Mouse (Mus musculus) limb, embryonic 14.5 days (tissue): ENCODE measurements at regions not wholly inside any gene's neighbourhood (a gene's known extent, or its start where the extent isn't known, plus 50 kb on each side); places are given as distances from the start of the nearest gene placed in this dataset.

Experiments used
- ATAC-seq: fragments of 200-750 bp; cut with Nextera tagmentation; 2 replicates; pipeline ENCODE4 v1.8.0; 2017; ENCODE audit warnings: low read depth, moderate number of reproducible peaks, moderate TSS enrichment; ENCODE audit not compliant: low FRiP score
- DNase-seq: peaks from one replicate; pipeline ENCODE4 v3.0.0-alpha.2; 2015; ENCODE audit warnings: low spot score
- H3K27ac ChIP-seq: fragments of 300-500 bp; sonication (generic); replicated peaks from 2 replicates; pipeline ENCODE4 v1.5.1; 2014; ENCODE audit warnings: low read depth, mild to moderate bottlenecking, low read length, moderate library complexity, mixed read lengths
- H3K27me3 ChIP-seq: fragments of 300-500 bp; sonication (generic); 2 replicates; pipeline ENCODE4 v1.6.1; 2014; ENCODE audit warnings: low read length, mixed read lengths; ENCODE audit not compliant: control insufficient read depth, insufficient read depth
- H3K36me3 ChIP-seq: fragments of 300-500 bp; sonication (generic); 2 replicates; pipeline ENCODE4 v1.6.1; 2014; ENCODE audit warnings: mild to moderate bottlenecking, low read length, moderate library complexity, mixed read lengths; ENCODE audit not compliant: control insufficient read depth, insufficient read depth
- H3K4me1 ChIP-seq: fragments of 300-500 bp; sonication (generic); 2 replicates; pipeline ENCODE4 v1.6.1; 2014; ENCODE audit warnings: antibody characterized with exemption, low read length, mixed read lengths; ENCODE audit not compliant: control insufficient read depth, insufficient read depth
- H3K4me2 ChIP-seq: fragments of 300-500 bp; sonication (generic); replicated peaks from 2 replicates; pipeline ENCODE4 v1.6.1; 2014; ENCODE audit warnings: low read depth, mild to moderate bottlenecking, low read length, moderate library complexity; ENCODE audit not compliant: severe bottlenecking
- H3K4me3 ChIP-seq: fragments of 300-500 bp; sonication (generic); replicated peaks from 2 replicates; pipeline ENCODE4 v1.5.1; 2014; ENCODE audit warnings: low read length
- H3K9ac ChIP-seq: fragments of 300-500 bp; sonication (generic); 2 replicates; pipeline ENCODE4 v1.6.1; 2014; ENCODE audit warnings: mild to moderate bottlenecking, low read depth, low read length, moderate library complexity; ENCODE audit not compliant: severe bottlenecking
- H3K9me3 ChIP-seq: fragments of 300-500 bp; sonication (generic); 2 replicates; pipeline ENCODE4 v1.6.1; 2016; ENCODE audit warnings: low read length; ENCODE audit not compliant: control insufficient read depth
- POLR2A ChIP-seq: fragments of 200-500 bp; IDR thresholded peaks from 2 replicates; pipeline ENCODE4 v1.8.0; 2012; ENCODE audit warnings: inconsistent platforms, mild to moderate bottlenecking, moderate library complexity, borderline replicate concordance; ENCODE audit not compliant: insufficient read depth, insufficient read length; ENCODE audit errors: extremely low read depth
- WGBS: fragments of 180-500 bp; shearing (Covaris S2); extraction: QIAGEN DNeasy Blood & Tissue Kit; methylation state at CpG from one replicate; pipeline ENCODE4 v1.1.7; 2014; 5-methylcytosine and 5-hydroxymethylcytosine counted together

- no peak for DNase-seq
- H3K9me3 ChIP-seq: no peaks in the 10 kb centered on the region
- H3K4me1 ChIP-seq: no peaks in the 10 kb centered on the region
- no peak overlapping the region for H3K9ac ChIP-seq
- 9% methylated on average over 10 of the region's 10 CpGs for WGBS
- TF ChIP-seq POLR2A: no peak
- no peak overlapping the region for H3K4me3 ChIP-seq
- ATAC-seq: no peak
- H3K27ac ChIP-seq: no peak overlapping the region
- no peaks in the 10 kb centered on the region for H3K36me3 ChIP-seq
- H3K4me2 ChIP-seq: no peak overlapping the region
- H3K27me3 ChIP-seq: no peaks in the 10 kb centered on the region
Measured at GRCm38 (mm10) chr13:72209946-72210456, 246.5 kb upstream of the Irx1 start.

DNA sequence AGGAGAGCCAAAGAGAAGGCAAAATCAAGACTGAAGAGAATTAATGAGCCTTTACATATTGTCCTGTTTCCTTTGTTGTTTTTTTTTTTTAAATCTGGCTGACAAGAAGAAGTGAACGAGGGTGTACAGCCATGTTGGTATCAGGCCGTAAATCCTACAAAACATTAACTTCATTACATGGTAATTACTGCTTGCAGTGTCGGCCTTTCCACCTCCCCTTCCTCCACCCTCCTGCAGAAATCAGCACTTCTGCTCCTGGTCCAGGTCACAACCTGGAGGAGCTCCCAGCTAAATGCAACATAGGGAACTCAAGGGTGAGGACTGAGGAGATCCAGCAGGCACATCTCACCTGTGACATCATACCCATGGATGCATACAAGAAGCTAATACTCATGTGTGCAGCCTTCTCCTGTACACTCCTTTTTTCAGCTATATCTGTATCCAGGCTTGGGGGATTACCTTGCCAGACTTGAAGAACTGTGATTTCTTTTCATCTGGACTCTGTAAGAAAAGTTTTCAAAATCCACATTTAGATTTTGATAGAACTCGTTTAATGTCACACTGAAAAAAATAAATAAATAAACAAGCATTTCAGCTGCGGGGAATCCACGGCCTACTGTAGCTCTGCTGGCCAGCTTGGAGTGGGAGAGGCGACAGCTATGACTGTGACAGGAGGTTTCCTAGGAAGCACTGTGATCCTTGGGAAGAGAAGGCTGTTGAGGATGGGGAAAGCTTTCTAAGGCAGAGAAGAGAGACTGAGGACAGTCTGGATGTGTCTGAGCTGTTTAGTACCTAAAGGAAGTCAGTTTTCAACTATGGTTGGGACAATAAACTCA lies 247.2 kb upstream of the Irx1 start:
- H3K4me1 ChIP-seq: no peaks in the 10 kb centered on the region
- ATAC-seq (no peak), DNase-seq (no peak)
- H3K27ac ChIP-seq: no peak overlapping the region
- 44% methylated on average over 7 of the region's 7 CpGs for WGBS
- H3K9ac ChIP-seq: no peak overlapping the region
- H3K4me2 ChIP-seq: no peak overlapping the region
- no peak for TF ChIP-seq POLR2A
- no peaks in the 10 kb centered on the region for H3K9me3 ChIP-seq
- no peak overlapping the region for H3K4me3 ChIP-seq
- H3K36me3 ChIP-seq: no peaks in the 10 kb centered on the region
- H3K27me3 ChIP-seq: no peaks in the 10 kb centered on the region

- H3K36me3 ChIP-seq: no peaks in the 10 kb centered on the region
- ATAC-seq: no peak
- no peak for TF ChIP-seq POLR2A
- no peak overlapping the region for H3K4me3 ChIP-seq
- no peaks in the 10 kb centered on the region for H3K27me3 ChIP-seq
- H3K9ac ChIP-seq: no peak overlapping the region
- no peak overlapping the region for H3K4me2 ChIP-seq
- WGBS: 84% methylated on average over 4 of the region's 4 CpGs
- no peak for DNase-seq
- H3K27ac ChIP-seq: no peak overlapping the region
- H3K4me1 ChIP-seq: no peaks in the 10 kb centered on the region
- no peaks in the 10 kb centered on the region for H3K9me3 ChIP-seq
Measured at GRCm38 (mm10) chr13:72211716-72212115, 248.2 kb upstream of the Irx1 start.

DNA sequence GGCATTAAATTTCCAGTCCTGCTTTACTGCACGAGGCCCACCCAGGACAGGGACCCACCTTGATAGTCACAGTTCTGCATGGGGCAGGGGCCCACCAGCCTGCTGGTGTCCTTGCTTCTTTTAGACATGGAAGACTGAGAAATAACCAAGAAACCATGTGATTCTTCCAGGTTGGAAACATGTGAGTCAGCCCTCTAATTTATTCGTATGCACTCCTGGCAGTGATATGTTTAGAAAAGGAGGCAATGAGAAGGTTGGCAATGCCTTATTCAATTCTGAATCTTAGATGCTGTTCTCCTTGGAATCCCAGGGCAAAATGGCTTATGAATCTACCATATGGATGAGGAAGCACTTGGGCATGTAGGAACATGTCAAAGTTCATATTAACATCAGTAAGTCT lies 249.2 kb upstream of the Irx1 start:
- no peak overlapping the region for H3K4me3 ChIP-seq
- no peak overlapping the region for H3K9ac ChIP-seq
- H3K27ac ChIP-seq: no peak overlapping the region
- H3K4me1 ChIP-seq: no peaks in the 10 kb centered on the region
- no peaks in the 10 kb centered on the region for H3K9me3 ChIP-seq
- no peaks in the 10 kb centered on the region for H3K36me3 ChIP-seq
- TF ChIP-seq POLR2A: no peak
- DNase-seq (no peak), ATAC-seq (no peak)
- WGBS: 50% methylated on average over 2 of the region's 2 CpGs
- no peaks in the 10 kb centered on the region for H3K27me3 ChIP-seq
- no peak overlapping the region for H3K4me2 ChIP-seq

DNA sequence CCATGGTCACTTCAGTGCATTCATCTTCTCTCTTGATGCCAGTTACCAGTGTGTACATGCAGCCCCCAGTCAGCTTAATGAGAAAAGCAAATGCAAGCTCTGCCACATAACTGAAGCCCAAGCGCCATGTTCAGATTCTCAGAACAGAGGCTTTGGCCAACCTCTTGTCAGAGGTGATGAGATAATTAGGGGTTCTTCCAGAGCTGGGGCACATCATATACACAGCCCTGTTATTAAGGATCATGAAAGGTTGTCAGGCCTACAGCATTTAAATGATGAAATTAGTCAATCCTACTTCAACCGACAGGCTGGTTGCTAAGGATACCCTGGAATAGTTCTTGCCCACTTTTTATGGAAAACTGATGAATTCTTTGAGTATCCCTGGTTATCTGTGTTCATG lies 255.8 kb upstream of the Irx1 start:
- no peaks in the 10 kb centered on the region for H3K27me3 ChIP-seq
- no peak for TF ChIP-seq POLR2A
- no peak for DNase-seq
- WGBS: 87% methylated on average over 2 of the region's 2 CpGs
- H3K9ac ChIP-seq: no peak overlapping the region
- H3K4me1 ChIP-seq: no peaks in the 10 kb centered on the region
- ATAC-seq: no peak
- H3K36me3 ChIP-seq: no peaks in the 10 kb centered on the region
- H3K4me2 ChIP-seq: no peak overlapping the region
- H3K9me3 ChIP-seq: no peaks in the 10 kb centered on the region
- no peak overlapping the region for H3K27ac ChIP-seq
- no peak overlapping the region for H3K4me3 ChIP-seq
